Mouse (Mus musculus): ENCODE data around the gene Sec14l4. TPM values are rescaled to one million over a fixed set of nuclear protein-coding genes. Genes with fewer than 3 reads are reported as not detected.
A peak's percentile ranks its signal among the peaks of the same experiment; 100 is the strongest.

Sec14l4 gene
- polyA plus RNA-seq, 1 experiment = not detected

- no peak overlapping the region for H3K4me2 ChIP-seq (ENCODE audit: low read depth)
- H3K36me3 ChIP-seq (ENCODE audit: control insufficient read depth, insufficient read depth) = no peaks in the 10 kb centered on the region
- TF ChIP-seq USF1 (IDR thresholded peaks at IDR 0.05; ENCODE audit: low read depth) = no peak
- H3ac ChIP-seq (ENCODE audit: control insufficient read depth, insufficient read length) = no peak overlapping the region
- H3K79me2 ChIP-seq (ENCODE audit: control insufficient read depth, insufficient read depth) = no peaks in the 10 kb centered on the region
- H3K27me3 ChIP-seq (ENCODE audit: control insufficient read depth, insufficient read depth, insufficient read length) = peaks cover 45% of the 10 kb centered on the region
- no peak overlapping the region for H3K4me3 ChIP-seq
Measured at GRCm38 (mm10) chr11:4062981-4063380, 31.7 kb downstream of the Sec14l4 start.

- TF ChIP-seq MYOD1 (IDR thresholded peaks at IDR 0.05; ENCODE audit: control insufficient read depth in 1 of 3, insufficient read length in 2 of 3, low read depth in 2 of 3) = no peak
- no peak for TF ChIP-seq USF1 (IDR thresholded peaks at IDR 0.05; ENCODE audit: low read depth)
- no peak for TF ChIP-seq SRF (IDR thresholded peaks at IDR 0.05; ENCODE audit: control insufficient read depth, insufficient read length, low read depth)
- no peak for TF ChIP-seq POLR2AphosphoS2 (IDR thresholded peaks at IDR 0.05; ENCODE audit: insufficient read length, low read depth)
- no peak for TF ChIP-seq REST (IDR thresholded peaks at IDR 0.05; ENCODE audit: insufficient read depth, insufficient read length)
- no peak for TF ChIP-seq CEBPB (IDR thresholded peaks at IDR 0.05; ENCODE audit: insufficient read depth, poor library complexity, severe bottlenecking)
- TF ChIP-seq POLR2A (IDR thresholded peaks at IDR 0.05; ENCODE audit: insufficient read length, low read depth) = no peak
- TF ChIP-seq MYOG (IDR thresholded peaks at IDR 0.05; ENCODE audit: control insufficient read depth in 1 of 3, insufficient read depth in 1 of 3, insufficient read length in 2 of 3, low read depth in 2 of 3) = no peak
- TF ChIP-seq TCF3 (IDR thresholded peaks at IDR 0.05; ENCODE audit: insufficient read length, low read depth) = no peak
- TF ChIP-seq MAX (IDR thresholded peaks at IDR 0.05; ENCODE audit: low read depth) = no peak
- Histone ChIP-seq H3K79me2 (ENCODE audit: control insufficient read depth, insufficient read depth) (no peaks in the 10 kb centered on the region), H3K4me3 (no peak within 1 kb of the TSS), H3K36me3 (ENCODE audit: control insufficient read depth, insufficient read depth) (no peaks in the 10 kb centered on the region), H3K27me3 (ENCODE audit: control insufficient read depth, insufficient read depth, insufficient read length) (peaks cover 39% of the 10 kb centered on the region), H3K4me2 (ENCODE audit: low read depth) (no peak within 1 kb of the TSS), H3ac (ENCODE audit: control insufficient read depth, insufficient read length) (no peak within 1 kb of the TSS)
Measured at GRCm38 (mm10) chr11:4064627-4065122, 33.4 kb downstream of the Sec14l4 start, which contains the start of gene Sec14l3. TSS of gene Sec14l3 (plus strand) at chr11:4064841.

- Histone ChIP-seq H3K27me3 (ENCODE audit: control insufficient read depth, insufficient read depth, insufficient read length) (peaks cover 7% of the 10 kb centered on the region), H3K4me3 (no peak overlapping the region), H3K79me2 (ENCODE audit: control insufficient read depth, insufficient read depth) (no peaks in the 10 kb centered on the region), H3ac (ENCODE audit: control insufficient read depth, insufficient read length) (no peak overlapping the region), H3K4me2 (ENCODE audit: low read depth) (no peak overlapping the region), H3K36me3 (ENCODE audit: control insufficient read depth, insufficient read depth) (no peaks in the 10 kb centered on the region)
- TF ChIP-seq CEBPB (IDR thresholded peaks at IDR 0.05; ENCODE audit: insufficient read depth, poor library complexity, severe bottlenecking) = no peak
- no peak for TF ChIP-seq MAX (IDR thresholded peaks at IDR 0.05; ENCODE audit: low read depth)
- TF ChIP-seq E2F4 (IDR thresholded peaks at IDR 0.05; ENCODE audit: insufficient read depth) = no peak
Measured at GRCm38 (mm10) chr11:4069664-4070063, 38.4 kb downstream of the Sec14l4 start.

- H3ac ChIP-seq (ENCODE audit: control insufficient read depth, insufficient read length) = no peak overlapping the region
- H3K4me2 ChIP-seq (ENCODE audit: low read depth) = no peak overlapping the region
- TF ChIP-seq MAX (IDR thresholded peaks at IDR 0.05; ENCODE audit: low read depth) (peak; percentile 24), REST (IDR thresholded peaks at IDR 0.05; ENCODE audit: insufficient read depth, insufficient read length) (peak; percentile 90), USF1 (IDR thresholded peaks at IDR 0.05; ENCODE audit: low read depth) (no peak)
- H3K36me3 ChIP-seq (ENCODE audit: control insufficient read depth, insufficient read depth) = no peaks in the 10 kb centered on the region
- H3K79me2 ChIP-seq (ENCODE audit: control insufficient read depth, insufficient read depth) = no peaks in the 10 kb centered on the region
- peaks cover 5% of the 10 kb centered on the region for H3K27me3 ChIP-seq (ENCODE audit: control insufficient read depth, insufficient read depth, insufficient read length)
- H3K4me3 ChIP-seq = no peak overlapping the region
Measured at GRCm38 (mm10) chr11:4076633-4077032, 45.4 kb downstream of the Sec14l4 start.

- Histone ChIP-seq H3K4me2 (ENCODE audit: low read depth) (no peak overlapping the region), H3K27me3 (ENCODE audit: control insufficient read depth, insufficient read depth, insufficient read length) (peaks cover 5% of the 10 kb centered on the region), H3ac (ENCODE audit: control insufficient read depth, insufficient read length) (no peak overlapping the region), H3K4me3 (no peak overlapping the region), H3K79me2 (ENCODE audit: control insufficient read depth, insufficient read depth) (no peaks in the 10 kb centered on the region), H3K36me3 (ENCODE audit: control insufficient read depth, insufficient read depth) (no peaks in the 10 kb centered on the region)
- TF ChIP-seq MYOD1 (IDR thresholded peaks at IDR 0.05; ENCODE audit: control insufficient read depth in 1 of 3, insufficient read length in 2 of 3, low read depth in 2 of 3) (no peak), CEBPB (IDR thresholded peaks at IDR 0.05; ENCODE audit: insufficient read depth, poor library complexity, severe bottlenecking) (no peak), POLR2AphosphoS2 (IDR thresholded peaks at IDR 0.05; ENCODE audit: insufficient read length, low read depth) (no peak), MAX (IDR thresholded peaks at IDR 0.05; ENCODE audit: low read depth) (no peak), POLR2A (IDR thresholded peaks at IDR 0.05; ENCODE audit: insufficient read length, low read depth) (no peak), REST (IDR thresholded peaks at IDR 0.05; ENCODE audit: insufficient read depth, insufficient read length) (no peak), USF1 (IDR thresholded peaks at IDR 0.05; ENCODE audit: low read depth) (no peak), SRF (IDR thresholded peaks at IDR 0.05; ENCODE audit: control insufficient read depth, insufficient read length, low read depth) (no peak), TCF3 (IDR thresholded peaks at IDR 0.05; ENCODE audit: insufficient read length, low read depth) (no peak), E2F4 (IDR thresholded peaks at IDR 0.05; ENCODE audit: insufficient read depth) (no peak), MYOG (IDR thresholded peaks at IDR 0.05; ENCODE audit: control insufficient read depth in 1 of 3, insufficient read depth in 1 of 3, insufficient read length in 2 of 3, low read depth in 2 of 3) (no peak), TCF12 (IDR thresholded peaks at IDR 0.05; ENCODE audit: insufficient read depth, poor library complexity, severe bottlenecking) (no peak)
Measured at GRCm38 (mm10) chr11:4078267-4078933, 47.1 kb downstream of the Sec14l4 start.

Measured in myocyte (in vitro differentiated cells).